Mouse (Mus musculus): ENCODE results near the gene Sim1.
A peak's percentile ranks its signal among the peaks of the same experiment; 100 is the strongest.

Gene Sim1

GRCm38 (mm10) chr10:50901601-50902475, 7.3 kb downstream of the Sim1 start:
- peak; percentile 47 for DNase-seq (ENCODE audit: low spot score)

- peak; percentile 54 for DNase-seq (ENCODE audit: low spot score)
These were observed 8.5 kb downstream of the Sim1 start for GRCm38 (mm10) chr10:50902741-50903715.

GRCm38 (mm10) chr10:50903846-50904763, 9.6 kb downstream of the Sim1 start:
- DNase-seq (ENCODE audit: low spot score), result peak; percentile 60

- no peak for DNase-seq (ENCODE audit: low spot score)
These were observed 10.5 kb downstream of the Sim1 start for GRCm38 (mm10) chr10:50904764-50905701.

- no peak for DNase-seq (ENCODE audit: low spot score)
These were observed 15.8 kb downstream of the Sim1 start for GRCm38 (mm10) chr10:50910400-50910799.

- peak; percentile 60 for DNase-seq (ENCODE audit: low spot score)
These were observed 16.4 kb downstream of the Sim1 start for GRCm38 (mm10) chr10:50910861-50911410.

GRCm38 (mm10) chr10:50915607-50916006, 21.1 kb downstream of the Sim1 start:
- no peak for DNase-seq (ENCODE audit: low spot score)

GRCm38 (mm10) chr10:50929281-50929680, 34.7 kb downstream of the Sim1 start:
- DNase-seq (ENCODE audit: low spot score), result peak; percentile 52

- DNase-seq (ENCODE audit: low spot score), result no peak
These were observed 41.1 kb downstream of the Sim1 start for GRCm38 (mm10) chr10:50935673-50936072.

GRCm38 (mm10) chr10:50973625-50974024, 79.1 kb downstream of the Sim1 start:
- DNase-seq (ENCODE audit: low spot score), result no peak

GRCm38 (mm10) chr10:50981849-50982248, 87.3 kb downstream of the Sim1 start:
- no peak for DNase-seq (ENCODE audit: low spot score)

- no peak for DNase-seq (ENCODE audit: low spot score)
These were observed 89.1 kb downstream of the Sim1 start for GRCm38 (mm10) chr10:50983620-50984019.

GRCm38 (mm10) chr10:51007798-51008197, 113.2 kb downstream of the Sim1 start:
- no peak for DNase-seq (ENCODE audit: low spot score)

- peak; percentile 28 for DNase-seq (ENCODE audit: low spot score)
These were observed 117.0 kb downstream of the Sim1 start for GRCm38 (mm10) chr10:51011391-51012150.

GRCm38 (mm10) chr10:51014901-51015300, 120.3 kb downstream of the Sim1 start:
- peak; percentile 11 for DNase-seq (ENCODE audit: low spot score)

- DNase-seq (ENCODE audit: low spot score), result no peak
These were observed 120.8 kb downstream of the Sim1 start for GRCm38 (mm10) chr10:51015362-51015761.

GRCm38 (mm10) chr10:51023308-51024279, 129.0 kb downstream of the Sim1 start:
- DNase-seq (ENCODE audit: low spot score), result no peak
